Mouse (Mus musculus): ENCODE data around the gene Olfr1410.

The Olfr1410 gene

GRCm38 (mm10) chr1:92641514-92642272, 36.1 kb downstream of the Olfr1410 start, which contains the start of gene Cops9:
Cops9 (minus strand) TSS chr1:92641985.
- peak; percentile 87 for DNase-seq (ENCODE audit: low spot score)

- DNase-seq (ENCODE audit: low spot score) = no peak
These were observed 38.1 kb downstream of the Olfr1410 start for GRCm38 (mm10) chr1:92643691-92644090.

- DNase-seq (ENCODE audit: low spot score) = no peak
These were observed 39.3 kb downstream of the Olfr1410 start for GRCm38 (mm10) chr1:92644916-92645315.

GRCm38 (mm10) chr1:92646111-92646510, 40.5 kb downstream of the Olfr1410 start:
- no peak for DNase-seq (ENCODE audit: low spot score)

GRCm38 (mm10) chr1:92646601-92647000, 41.0 kb downstream of the Olfr1410 start:
- no peak for DNase-seq (ENCODE audit: low spot score)

- no peak for DNase-seq (ENCODE audit: low spot score)
These were observed 41.4 kb downstream of the Olfr1410 start for GRCm38 (mm10) chr1:92647026-92647425.

GRCm38 (mm10) chr1:92647752-92648151, 42.2 kb downstream of the Olfr1410 start:
- DNase-seq (ENCODE audit: low spot score) = peak; percentile 57

GRCm38 (mm10) chr1:92648197-92648596, 42.6 kb downstream of the Olfr1410 start:
- DNase-seq (ENCODE audit: low spot score) = no peak

DNA sequence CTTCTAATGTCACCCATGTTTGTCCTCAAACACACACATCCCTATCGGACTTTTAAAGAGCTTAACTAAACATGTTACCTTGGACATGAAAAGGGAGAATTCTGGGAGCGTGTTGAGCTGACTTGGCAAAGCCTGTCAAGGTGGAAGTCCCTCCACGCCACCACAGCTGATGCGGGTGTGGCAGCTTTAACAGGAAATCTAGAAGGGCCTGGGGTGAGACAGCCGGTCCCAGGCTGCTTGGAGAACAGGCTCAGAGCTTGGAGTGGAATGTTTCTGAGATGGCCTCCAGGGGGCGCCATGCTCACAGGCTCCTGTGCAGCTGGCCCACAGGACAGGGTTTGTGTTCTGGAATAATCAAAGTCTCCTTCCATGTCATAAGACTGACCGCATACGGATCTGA, 43.1 kb downstream of the Olfr1410 start, which contains the start of gene Otos:
Gene Otos (minus strand): TSS at position 169 of the 400 bp plus-strand sequence.
- peak; percentile 72 for DNase-seq (ENCODE audit: low spot score)

DNA sequence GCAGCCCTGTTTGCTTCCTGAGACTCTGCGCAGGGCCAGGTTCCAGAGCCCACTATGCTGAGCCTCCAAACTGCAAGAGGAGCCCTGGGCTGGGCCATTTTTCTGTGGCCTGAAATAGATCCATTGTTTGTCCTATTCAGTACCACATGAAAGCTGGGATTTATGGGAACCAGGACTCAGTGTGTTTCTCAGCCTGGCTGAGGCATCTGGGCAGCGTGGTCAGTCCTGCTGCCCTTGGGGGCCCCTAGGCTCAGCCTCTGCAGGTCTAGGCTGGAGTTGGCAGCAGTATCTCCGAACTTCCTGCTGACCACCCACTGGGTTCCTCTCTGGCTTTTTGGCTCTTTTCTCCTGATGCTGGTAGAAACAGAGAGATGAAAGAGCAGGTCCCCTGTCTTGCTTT, 45.9 kb downstream of the Olfr1410 start:
- DNase-seq (ENCODE audit: low spot score) = no peak

GRCm38 (mm10) chr1:92653179-92653578, 47.6 kb downstream of the Olfr1410 start:
- DNase-seq (ENCODE audit: low spot score) = no peak

DNA sequence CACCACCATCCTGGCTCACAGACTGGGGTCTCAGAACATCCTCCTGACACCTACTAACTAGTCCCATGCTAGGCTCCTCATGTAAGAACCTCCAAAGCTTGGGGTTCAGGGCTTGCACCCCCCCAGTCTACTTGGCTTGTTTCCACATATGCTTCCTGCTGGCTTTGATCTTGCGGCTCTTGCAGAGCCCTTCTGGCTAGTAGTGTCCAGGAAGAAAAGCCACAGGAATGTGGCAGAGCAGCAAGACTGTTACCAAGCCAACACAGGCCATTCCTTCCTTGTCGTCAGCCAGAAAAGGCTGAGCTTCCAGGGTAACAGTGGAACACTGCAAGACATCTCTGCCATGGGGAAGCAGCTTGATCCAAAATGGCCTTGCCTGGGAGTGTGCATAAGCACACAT, 49.1 kb downstream of the Olfr1410 start:
- DNase-seq (ENCODE audit: low spot score) = no peak

GRCm38 (mm10) chr1:92657025-92657820, 51.6 kb downstream of the Olfr1410 start:
- no peak for DNase-seq (ENCODE audit: low spot score)

GRCm38 (mm10) chr1:92659392-92659791, 53.8 kb downstream of the Olfr1410 start:
- DNase-seq (ENCODE audit: low spot score) = no peak

Data from testis, postnatal 14 days (tissue).